Mouse (Mus musculus) hindbrain, postnatal 0 days (tissue): ENCODE data around the gene Hist1h2ae. TPM values are rescaled to one million over a fixed set of nuclear protein-coding genes. Genes with fewer than 3 reads are reported as not detected.

Experiments
- ATAC-seq: fragments of 200-750 bp; cut with Nextera tagmentation; 2 replicates; pipeline ENCODE4 v1.8.0; 2017; ENCODE audit warnings: mild to moderate bottlenecking, moderate TSS enrichment, moderate library complexity
- DNase-seq: peaks from one replicate; pipeline ENCODE4 v3.0.0-alpha.2; 2015; ENCODE audit warnings: low spot score
- H3K27ac ChIP-seq: fragments of 300-500 bp; sonication (generic); 2 replicates; pipeline ENCODE4 v1.5.1; 2014; ENCODE audit warnings: mild to moderate bottlenecking
- H3K27me3 ChIP-seq: fragments of 300-500 bp; sonication (generic); 2 replicates; pipeline ENCODE4 v1.6.1; 2014; ENCODE audit warnings: low read length, mixed read lengths; ENCODE audit not compliant: insufficient read depth
- H3K36me3 ChIP-seq: fragments of 300-500 bp; sonication (generic); 2 replicates; pipeline ENCODE4 v1.6.1; 2014; ENCODE audit warnings: low read length, mixed read lengths; ENCODE audit not compliant: insufficient read depth
- H3K4me1 ChIP-seq: fragments of 300-500 bp; sonication (generic); 2 replicates; pipeline ENCODE4 v1.6.1; 2014; ENCODE audit warnings: antibody characterized with exemption, low read length, mixed read lengths; ENCODE audit not compliant: insufficient read depth
- H3K4me2 ChIP-seq: fragments of 300-500 bp; sonication (generic); 2 replicates; pipeline ENCODE4 v1.6.1; 2014; ENCODE audit warnings: low read depth, mild to moderate bottlenecking, low read length, moderate library complexity, mixed read lengths
- H3K4me3 ChIP-seq: fragments of 300-500 bp; sonication (generic); 2 replicates; pipeline ENCODE4 v1.5.1; 2014; ENCODE audit warnings: low read length
- H3K9ac ChIP-seq: fragments of 300-500 bp; sonication (generic); replicated peaks from 2 replicates; pipeline ENCODE4 v1.6.1; 2014; ENCODE audit warnings: mild to moderate bottlenecking, low read length, moderate library complexity, mixed read lengths
- H3K9me3 ChIP-seq: fragments of 300-500 bp; sonication (generic); 2 replicates; pipeline ENCODE4 v1.6.1; 2016; ENCODE audit warnings: low read length, mixed read lengths
- CTCF ChIP-seq: IDR thresholded peaks from 2 replicates; pipeline ENCODE4 v1.5.1; 2016; ENCODE audit warnings: antibody characterized with exemption, control low read depth, low read depth
- WGBS: fragments of 180-500 bp; shearing (Covaris S2); extraction: QIAGEN DNeasy Blood & Tissue Kit; methylation state at CpG from one replicate; pipeline ENCODE4 v1.1.7; 2014; 5-methylcytosine and 5-hydroxymethylcytosine counted together
- polyA plus RNA-seq: library from polyadenylated mRNA; unstranded; fragments of >200 nt; fragmentation: Nextera tagmentation; extraction: Ambion mirVana; gene quantifications from 2 replicates; pipeline ENCODE4 v1.2.1, GENCODE M21; 2015
- total RNA-seq: library from RNA; depleted of rRNA; stranded (reverse); fragments of >200 nt; gene quantifications from 2 replicates; pipeline ENCODE4 v1.2.3, GENCODE M21; 2014; rRNA removed

Hist1h2ae gene
- total RNA-seq, result 221 and 249 TPM in 2 replicates
- polyA plus RNA-seq, result 12.2 and 13.8 TPM in 2 replicates

DNA sequence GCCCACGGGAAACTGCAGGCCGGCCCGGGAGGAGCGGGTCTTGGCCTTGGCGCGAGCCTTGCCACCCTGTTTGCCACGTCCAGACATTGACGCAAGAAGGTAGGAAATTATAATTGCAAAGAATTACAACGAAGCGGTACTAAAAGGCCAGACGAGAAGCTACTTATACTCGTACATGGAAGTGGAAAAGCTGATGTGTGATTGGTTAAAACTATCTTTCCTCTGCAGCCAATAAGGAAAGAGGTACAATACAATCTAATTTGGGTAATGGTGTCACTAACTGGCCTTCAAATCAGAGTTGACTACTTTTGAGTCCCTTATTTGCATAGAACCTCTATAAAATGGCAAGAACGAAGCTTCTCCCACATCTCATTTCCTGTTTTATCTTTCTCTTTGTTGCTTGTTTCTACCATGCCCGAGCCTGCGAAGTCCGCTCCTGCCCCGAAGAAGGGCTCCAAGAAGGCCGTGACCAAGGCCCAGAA is at the start of gene Hist1h2ae, which contains the start of gene Hist1h2bg:
Gene Hist1h2ae, minus strand, starts transcription at position 199 of the 482 bp plus-strand sequence.
Gene Hist1h2bg, plus strand, starts transcription at position 375 of the 482 bp plus-strand sequence.
- Histone ChIP-seq H3K36me3 (no peaks in the 10 kb centered on the region), H3K4me1 (peaks cover 7% of the 10 kb centered on the region; the same call in 1 of the 2 replicates), H3K9me3 (no peaks in the 10 kb centered on the region), H3K4me2 (peak within 1 kb of the TSS; percentile 59), H3K27ac (peak within 1 kb of the TSS; percentile 95), H3K27me3 (no peaks in the 10 kb centered on the region), H3K9ac (peak within 1 kb of the TSS; percentile 51), H3K4me3 (peak within 1 kb of the TSS; percentile 39)
- under 1% methylated on average over 18 of the region's 18 CpGs for WGBS
- no peak for TF ChIP-seq CTCF
- DNase-seq (peak; percentile 93), ATAC-seq (peak; percentile 93)

DNA sequence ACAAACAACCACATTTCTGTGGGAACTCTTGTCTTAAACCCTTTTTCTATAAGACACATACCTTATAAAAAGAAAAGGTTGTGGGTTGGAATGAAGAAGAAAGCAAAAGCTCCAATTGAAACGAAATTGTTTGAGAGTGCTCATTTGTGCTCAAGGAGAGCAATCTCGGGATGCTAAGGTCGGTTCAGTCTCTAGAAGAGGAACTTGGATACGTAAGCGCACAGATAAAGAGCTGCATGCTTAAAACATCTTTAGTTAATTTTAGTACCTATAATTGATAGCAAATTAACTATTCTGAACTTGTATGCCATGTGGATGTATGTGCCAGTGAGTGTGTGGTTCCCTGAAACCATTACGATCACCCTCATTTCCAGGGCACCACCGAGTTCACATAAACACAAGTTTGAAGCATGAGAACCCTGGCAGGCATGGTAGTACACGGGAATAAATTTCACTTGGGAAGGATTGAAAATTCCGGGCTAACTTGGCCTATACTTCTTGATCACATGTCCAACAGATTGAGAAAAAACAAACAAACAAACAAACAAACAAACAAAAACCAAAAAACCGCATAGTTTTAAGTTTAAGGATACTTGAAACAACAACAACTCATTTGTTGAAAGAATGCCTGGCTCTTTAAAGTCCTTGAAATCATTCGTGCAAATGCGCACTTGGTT is 49.2 kb upstream of the Hist1h2ae start:
- WGBS, result 47% methylated on average over 12 of the region's 12 CpGs
- Histone ChIP-seq H3K4me2 (peak overlapping the region; percentile 92), H3K4me1 (peaks cover 3% of the 10 kb centered on the region; the same call in 1 of the 2 replicates), H3K4me3 (peak overlapping the region; percentile 59), H3K36me3 (no peaks in the 10 kb centered on the region), H3K9ac (peak overlapping the region; percentile 72), H3K9me3 (no peaks in the 10 kb centered on the region), H3K27ac (peak overlapping the region; percentile 95), H3K27me3 (no peaks in the 10 kb centered on the region)
- no peak for DNase-seq
- TF ChIP-seq CTCF, result no peak
- no peak for ATAC-seq

DNA sequence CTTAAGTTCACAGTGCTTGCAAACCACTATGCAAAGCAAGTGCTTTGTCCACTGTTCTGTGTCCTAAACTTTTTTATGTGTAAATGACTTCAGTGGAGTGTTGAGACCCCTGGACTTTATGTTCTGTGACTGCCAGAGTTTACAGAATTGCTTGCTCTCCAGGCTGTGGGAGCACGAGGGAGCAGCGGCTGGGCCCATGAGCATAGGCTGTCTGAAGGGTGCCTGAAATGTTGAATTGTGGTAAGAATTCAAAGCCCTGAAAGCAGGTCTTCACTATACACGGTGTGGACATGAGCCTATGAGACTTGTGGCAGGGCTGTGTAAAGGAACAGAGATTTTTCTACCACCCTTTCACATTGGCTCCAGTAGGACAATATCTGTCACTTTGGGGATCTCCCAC is 40.6 kb upstream of the Hist1h2ae start:
- Histone ChIP-seq H3K4me2 (no peak overlapping the region), H3K27ac (no peak overlapping the region), H3K9me3 (no peaks in the 10 kb centered on the region), H3K27me3 (no peaks in the 10 kb centered on the region), H3K36me3 (no peaks in the 10 kb centered on the region), H3K4me3 (no peak overlapping the region), H3K4me1 (no peaks in the 10 kb centered on the region), H3K9ac (no peak overlapping the region)
- WGBS, result 87% methylated on average over 3 of the region's 3 CpGs
- TF ChIP-seq CTCF, result no peak
- ATAC-seq (no peak), DNase-seq (no peak)

DNA sequence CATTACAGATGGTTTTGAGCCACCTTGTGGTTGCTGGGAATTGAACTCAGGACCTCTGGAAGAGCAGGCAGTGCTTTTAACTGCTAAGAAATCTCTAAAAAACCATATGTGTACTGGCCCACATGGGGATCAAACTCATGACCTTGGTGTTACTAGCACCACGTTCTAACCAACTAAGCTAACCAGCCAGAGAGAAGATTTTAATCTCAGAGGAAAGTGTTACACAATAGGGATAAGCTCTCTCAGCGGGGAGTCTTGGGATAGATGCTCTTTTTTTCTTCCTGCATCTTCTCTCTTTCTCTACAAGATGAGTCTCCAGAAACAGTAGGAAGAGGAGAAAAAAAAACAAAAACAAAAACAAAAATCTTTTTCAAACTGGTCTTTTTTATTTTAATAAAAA is 39.4 kb upstream of the Hist1h2ae start:
- H3K27me3 ChIP-seq, result no peaks in the 10 kb centered on the region
- H3K27ac ChIP-seq, result no peak overlapping the region
- H3K4me2 ChIP-seq, result no peak overlapping the region
- no peaks in the 10 kb centered on the region for H3K9me3 ChIP-seq
- H3K9ac ChIP-seq, result no peak overlapping the region
- ATAC-seq, result no peak
- no peaks in the 10 kb centered on the region for H3K36me3 ChIP-seq
- no peak for DNase-seq
- 70% methylated on average over 2 of the region's 2 CpGs for WGBS
- no peaks in the 10 kb centered on the region for H3K4me1 ChIP-seq
- TF ChIP-seq CTCF, result no peak
- no peak overlapping the region for H3K4me3 ChIP-seq

DNA sequence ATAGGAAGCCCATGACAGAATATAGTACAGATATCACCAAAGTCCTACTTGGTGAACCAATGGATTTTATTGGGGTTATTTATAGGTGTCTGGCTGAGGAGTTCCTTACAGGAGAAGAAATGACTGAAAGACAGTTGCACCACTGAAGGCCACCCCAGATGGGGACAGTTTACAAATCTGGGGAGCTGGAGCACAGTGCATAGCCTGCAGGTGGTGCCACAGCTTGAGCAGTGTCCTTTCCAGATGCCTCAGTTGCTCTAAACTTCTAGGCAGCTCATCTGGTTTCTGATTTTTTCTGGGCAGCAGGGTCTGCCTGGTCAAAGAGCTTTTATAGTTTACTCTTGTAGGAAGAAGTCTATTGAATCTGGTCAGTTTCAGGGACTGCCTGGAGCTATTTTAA is 38.8 kb upstream of the Hist1h2ae start:
- H3K4me3 ChIP-seq, result no peak overlapping the region
- H3K36me3 ChIP-seq, result no peaks in the 10 kb centered on the region
- no peaks in the 10 kb centered on the region for H3K27me3 ChIP-seq
- no peak overlapping the region for H3K4me2 ChIP-seq
- no peak for ATAC-seq
- H3K4me1 ChIP-seq, result no peaks in the 10 kb centered on the region
- H3K27ac ChIP-seq, result no peak overlapping the region
- no peak for DNase-seq
- no peak overlapping the region for H3K9ac ChIP-seq
- no peak for TF ChIP-seq CTCF
- no peaks in the 10 kb centered on the region for H3K9me3 ChIP-seq

- 98% methylated on average over 4 of the region's 4 CpGs for WGBS
- Histone ChIP-seq H3K9me3 (no peaks in the 10 kb centered on the region), H3K36me3 (no peaks in the 10 kb centered on the region), H3K27me3 (no peaks in the 10 kb centered on the region), H3K4me3 (no peak overlapping the region), H3K4me1 (no peaks in the 10 kb centered on the region), H3K27ac (no peak overlapping the region), H3K4me2 (no peak overlapping the region), H3K9ac (no peak overlapping the region)
- no peak for TF ChIP-seq CTCF
- DNase-seq (no peak), ATAC-seq (no peak)
Measured at GRCm38 (mm10) chr13:23609209-23609608, 38.2 kb upstream of the Hist1h2ae start.

DNA sequence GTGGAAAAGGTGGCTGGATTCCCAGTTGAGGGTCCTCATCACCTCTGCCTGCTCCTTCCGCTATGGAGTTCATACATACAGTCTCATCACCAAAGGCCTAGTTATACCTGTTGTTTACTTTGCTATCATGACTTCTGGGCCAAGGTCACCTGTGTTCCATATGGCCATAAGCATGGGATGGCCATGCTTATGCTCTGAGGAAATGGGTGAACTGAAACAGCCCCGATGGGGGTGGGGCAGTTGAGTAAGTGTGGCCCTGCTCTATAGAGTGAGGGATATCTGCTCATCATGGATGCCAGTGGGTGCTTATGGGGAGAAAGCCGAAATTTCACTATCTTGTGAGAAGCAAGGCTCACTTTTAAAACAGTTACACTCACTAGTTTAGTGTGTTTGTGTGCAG is 34.0 kb upstream of the Hist1h2ae start:
- H3K27me3 ChIP-seq, result no peaks in the 10 kb centered on the region
- H3K4me1 ChIP-seq, result no peaks in the 10 kb centered on the region
- TF ChIP-seq CTCF, result no peak
- no peak overlapping the region for H3K27ac ChIP-seq
- no peak overlapping the region for H3K4me2 ChIP-seq
- no peak for DNase-seq
- H3K36me3 ChIP-seq, result no peaks in the 10 kb centered on the region
- H3K4me3 ChIP-seq, result no peak overlapping the region
- H3K9me3 ChIP-seq, result no peaks in the 10 kb centered on the region
- 91% methylated on average over 3 of the region's 3 CpGs for WGBS
- H3K9ac ChIP-seq, result no peak overlapping the region
- ATAC-seq, result no peak
